Mouse (Mus musculus): ENCODE data around the gene Casq2. TPM values are rescaled to one million over a fixed set of nuclear protein-coding genes. Genes with fewer than 3 reads are reported as not detected.

Casq2 gene
- polyA plus RNA-seq, 1 experiment from 2014 or later: 0.95 TPM

GRCm38 (mm10) chr3:102135389-102136113, 49.3 kb downstream of the Casq2 start:
- Histone ChIP-seq H3K27me3 (replicated peaks; ENCODE audit: control insufficient read depth, insufficient read depth, low read length) (no peaks in the 10 kb centered on the region), H3K36me3 (ENCODE audit: control insufficient read depth, insufficient read depth, low read length) (no peaks in the 10 kb centered on the region), H3K9me3 (ENCODE audit: control insufficient read depth, low read length) (no peaks in the 10 kb centered on the region), H3K4me2 (no peak overlapping the region), H3K4me3 (ENCODE audit: low read depth, low read length) (no peak overlapping the region), H3K4me1 (replicated peaks; ENCODE audit: control insufficient read depth, insufficient read depth, low read length) (no peaks in the 10 kb centered on the region; the same call in 1 of the 2 replicates), H3K27ac (ENCODE audit: low read depth, low read length) (no peak overlapping the region), H3K9ac (ENCODE audit: low read depth, low read length) (no peak overlapping the region)
- DNase-seq (ENCODE audit: low spot score): no peak
- no peak for ATAC-seq (replicated peaks; ENCODE audit: low FRiP score)
- WGBS: 34% methylated on average over 10 of the region's 10 CpGs

DNA sequence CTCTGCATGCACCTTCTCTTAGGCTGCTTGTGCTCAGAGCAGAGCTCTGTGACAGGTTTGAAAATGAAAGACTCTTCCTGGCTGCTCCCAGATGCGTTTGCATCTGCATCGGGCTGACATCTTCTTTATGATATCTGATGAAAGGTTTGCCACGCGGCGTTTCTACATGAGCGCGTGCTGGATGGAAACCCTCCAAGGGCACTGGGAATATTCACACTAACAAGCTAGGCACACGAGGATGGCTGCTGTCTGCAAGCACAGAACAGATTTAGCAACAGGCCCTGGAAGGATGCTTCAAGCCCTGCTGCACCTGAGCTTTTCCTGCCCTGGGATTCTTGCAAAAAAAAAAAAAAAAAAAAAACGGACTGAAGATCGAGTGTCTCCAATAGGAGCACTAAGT, 50.9 kb downstream of the Casq2 start:
- 86% methylated on average over 10 of the region's 10 CpGs for WGBS
- H3K4me2 ChIP-seq: no peak overlapping the region
- H3K27ac ChIP-seq (ENCODE audit: low read depth, low read length): no peak overlapping the region
- no peaks in the 10 kb centered on the region for H3K4me1 ChIP-seq (replicated peaks; ENCODE audit: control insufficient read depth, insufficient read depth, low read length)
- H3K27me3 ChIP-seq (replicated peaks; ENCODE audit: control insufficient read depth, insufficient read depth, low read length): no peaks in the 10 kb centered on the region
- no peaks in the 10 kb centered on the region for H3K36me3 ChIP-seq (ENCODE audit: control insufficient read depth, insufficient read depth, low read length)
- ATAC-seq (replicated peaks; ENCODE audit: low FRiP score) (no peak), DNase-seq (ENCODE audit: low spot score) (no peak)
- no peak overlapping the region for H3K9ac ChIP-seq (ENCODE audit: low read depth, low read length)
- no peaks in the 10 kb centered on the region for H3K9me3 ChIP-seq (ENCODE audit: control insufficient read depth, low read length)
- no peak overlapping the region for H3K4me3 ChIP-seq (ENCODE audit: low read depth, low read length)

DNA sequence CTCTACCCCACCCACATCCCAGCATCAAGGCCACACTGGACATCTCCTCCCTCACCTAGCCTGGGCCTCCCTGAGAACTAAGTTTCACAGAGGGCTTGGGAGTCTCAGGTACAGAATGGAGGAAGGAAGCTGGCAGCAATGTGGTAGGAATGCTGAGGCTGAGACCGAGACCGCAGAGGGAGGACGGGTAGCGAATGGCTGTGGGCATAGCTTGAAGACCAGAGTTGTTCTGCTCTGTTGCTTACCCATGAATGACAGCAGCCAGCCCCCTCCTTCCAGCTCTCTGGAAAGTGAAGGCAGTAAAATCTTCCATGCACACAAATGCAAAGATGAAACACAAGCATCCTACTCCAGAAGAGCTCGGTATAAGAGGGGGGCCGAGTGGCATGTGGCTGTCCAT, 52.7 kb downstream of the Casq2 start:
- Histone ChIP-seq H3K27ac (ENCODE audit: low read depth, low read length) (no peak overlapping the region), H3K36me3 (ENCODE audit: control insufficient read depth, insufficient read depth, low read length) (no peaks in the 10 kb centered on the region), H3K9ac (ENCODE audit: low read depth, low read length) (no peak overlapping the region), H3K9me3 (ENCODE audit: control insufficient read depth, low read length) (no peaks in the 10 kb centered on the region), H3K27me3 (replicated peaks; ENCODE audit: control insufficient read depth, insufficient read depth, low read length) (no peaks in the 10 kb centered on the region), H3K4me2 (no peak overlapping the region), H3K4me1 (replicated peaks; ENCODE audit: control insufficient read depth, insufficient read depth, low read length) (peaks cover 4% of the 10 kb centered on the region), H3K4me3 (ENCODE audit: low read depth, low read length) (no peak overlapping the region)
- DNase-seq (ENCODE audit: low spot score) (no peak), ATAC-seq (replicated peaks; ENCODE audit: low FRiP score) (no peak)
- WGBS: 87% methylated on average over 6 of the region's 6 CpGs

GRCm38 (mm10) chr3:102140606-102141005, 54.4 kb downstream of the Casq2 start:
- peaks cover 18% of the 10 kb centered on the region for H3K4me1 ChIP-seq (replicated peaks; ENCODE audit: control insufficient read depth, insufficient read depth, low read length)
- no peaks in the 10 kb centered on the region for H3K27me3 ChIP-seq (replicated peaks; ENCODE audit: control insufficient read depth, insufficient read depth, low read length)
- no peak overlapping the region for H3K9ac ChIP-seq (ENCODE audit: low read depth, low read length)
- ATAC-seq (replicated peaks; ENCODE audit: low FRiP score): no peak
- no peaks in the 10 kb centered on the region for H3K36me3 ChIP-seq (ENCODE audit: control insufficient read depth, insufficient read depth, low read length)
- no peak overlapping the region for H3K4me2 ChIP-seq
- WGBS: 90% methylated on average over 6 of the region's 6 CpGs
- no peak overlapping the region for H3K4me3 ChIP-seq (ENCODE audit: low read depth, low read length)
- no peaks in the 10 kb centered on the region for H3K9me3 ChIP-seq (ENCODE audit: control insufficient read depth, low read length)
- DNase-seq (ENCODE audit: low spot score): no peak
- H3K27ac ChIP-seq (ENCODE audit: low read depth, low read length): no peak overlapping the region

DNA sequence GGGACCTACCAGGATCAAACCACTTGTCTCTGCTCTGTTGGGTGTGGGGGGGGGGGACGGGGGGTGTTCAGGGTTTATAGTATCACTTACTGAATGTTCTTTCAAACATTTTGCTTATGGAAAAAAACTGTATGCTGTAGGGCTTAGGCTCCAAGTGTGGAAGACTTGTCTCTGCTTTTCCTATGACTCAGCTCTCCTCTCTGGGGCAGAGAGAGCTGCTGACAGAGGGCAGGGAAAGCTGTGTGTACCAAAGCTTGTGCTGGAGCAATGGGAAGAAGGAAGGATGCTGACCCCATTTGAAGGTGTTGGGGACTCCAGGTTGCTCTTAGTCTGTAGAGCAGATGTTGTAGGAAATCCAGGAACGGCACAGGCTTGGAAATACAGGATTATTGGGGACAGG, 55.2 kb downstream of the Casq2 start:
- no peak for DNase-seq (ENCODE audit: low spot score)
- H3K27ac ChIP-seq (ENCODE audit: low read depth, low read length): no peak overlapping the region
- H3K9ac ChIP-seq (ENCODE audit: low read depth, low read length): no peak overlapping the region
- no peaks in the 10 kb centered on the region for H3K27me3 ChIP-seq (replicated peaks; ENCODE audit: control insufficient read depth, insufficient read depth, low read length)
- H3K9me3 ChIP-seq (ENCODE audit: control insufficient read depth, low read length): no peaks in the 10 kb centered on the region
- H3K4me2 ChIP-seq: no peak overlapping the region
- WGBS: 82% methylated on average over 2 of the region's 2 CpGs
- H3K4me3 ChIP-seq (ENCODE audit: low read depth, low read length): no peak overlapping the region
- H3K36me3 ChIP-seq (ENCODE audit: control insufficient read depth, insufficient read depth, low read length): no peaks in the 10 kb centered on the region
- peaks cover 18% of the 10 kb centered on the region for H3K4me1 ChIP-seq (replicated peaks; ENCODE audit: control insufficient read depth, insufficient read depth, low read length)
- ATAC-seq (replicated peaks; ENCODE audit: low FRiP score): no peak

DNA sequence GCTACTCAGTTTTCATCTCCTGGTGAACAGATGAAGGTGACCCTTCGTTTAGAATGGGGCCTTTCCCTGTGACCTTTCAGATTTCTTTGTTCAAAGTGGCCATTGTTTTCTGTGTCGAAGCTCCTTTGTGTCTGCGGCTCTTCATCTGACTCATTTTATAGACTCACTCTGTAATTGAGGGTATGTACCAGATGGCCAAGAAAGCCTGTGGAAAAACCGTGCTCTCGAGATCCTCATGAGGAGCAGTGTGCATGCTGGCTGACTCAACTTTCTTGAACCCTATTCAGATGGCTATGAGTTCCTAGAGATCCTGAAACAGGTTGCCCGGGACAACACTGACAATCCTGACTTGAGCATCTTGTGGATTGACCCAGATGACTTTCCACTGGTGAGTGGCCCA, 55.7 kb downstream of the Casq2 start:
- ATAC-seq (replicated peaks; ENCODE audit: low FRiP score): no peak
- H3K4me2 ChIP-seq: no peak overlapping the region
- no peak overlapping the region for H3K27ac ChIP-seq (ENCODE audit: low read depth, low read length)
- no peak overlapping the region for H3K4me3 ChIP-seq (ENCODE audit: low read depth, low read length)
- WGBS: 81% methylated on average over 6 of the region's 6 CpGs
- DNase-seq (ENCODE audit: low spot score): no peak
- no peak overlapping the region for H3K9ac ChIP-seq (ENCODE audit: low read depth, low read length)
- H3K36me3 ChIP-seq (ENCODE audit: control insufficient read depth, insufficient read depth, low read length): no peaks in the 10 kb centered on the region
- H3K9me3 ChIP-seq (ENCODE audit: control insufficient read depth, low read length): no peaks in the 10 kb centered on the region
- peaks cover 18% of the 10 kb centered on the region for H3K4me1 ChIP-seq (replicated peaks; ENCODE audit: control insufficient read depth, insufficient read depth, low read length)
- H3K27me3 ChIP-seq (replicated peaks; ENCODE audit: control insufficient read depth, insufficient read depth, low read length): no peaks in the 10 kb centered on the region

GRCm38 (mm10) chr3:102142947-102143346, 56.7 kb downstream of the Casq2 start:
- 89% methylated on average over 4 of the region's 4 CpGs for whole genome bisulfite sequencing
- H3K27ac ChIP-seq (ENCODE audit: low read depth, low read length): no peak overlapping the region

DNA sequence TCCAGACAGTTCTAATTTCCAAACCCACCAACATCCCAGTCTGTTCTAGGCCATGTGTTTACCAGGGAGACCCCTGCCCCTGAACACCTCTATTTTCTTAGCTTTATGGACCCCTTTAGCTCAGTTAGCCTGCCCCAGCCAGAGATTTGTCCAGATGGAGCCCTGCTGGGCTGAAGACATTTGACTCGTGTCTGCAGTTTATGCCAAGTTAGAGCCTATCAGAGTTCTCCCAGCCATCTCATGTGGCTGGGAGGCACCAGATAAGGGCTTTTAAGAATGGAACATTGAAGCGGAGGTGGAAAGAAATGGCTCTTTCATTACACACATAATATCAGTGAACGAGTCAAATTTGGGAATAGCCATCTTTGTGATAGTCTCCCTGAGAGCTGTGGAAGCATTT, 57.3 kb downstream of the Casq2 start:
- Histone ChIP-seq H3K9ac (ENCODE audit: low read depth, low read length) (no peak overlapping the region; the same call in 1 of the 2 replicates), H3K27me3 (replicated peaks; ENCODE audit: control insufficient read depth, insufficient read depth, low read length) (no peaks in the 10 kb centered on the region), H3K9me3 (ENCODE audit: control insufficient read depth, low read length) (no peaks in the 10 kb centered on the region), H3K4me1 (replicated peaks; ENCODE audit: control insufficient read depth, insufficient read depth, low read length) (peaks cover 21% of the 10 kb centered on the region), H3K36me3 (ENCODE audit: control insufficient read depth, insufficient read depth, low read length) (no peaks in the 10 kb centered on the region), H3K27ac (ENCODE audit: low read depth, low read length) (peak overlapping the region; percentile 47), H3K4me2 (peak overlapping the region; percentile 39), H3K4me3 (ENCODE audit: low read depth, low read length) (no peak overlapping the region)
- no peak for DNase-seq (ENCODE audit: low spot score)
- 52% methylated on average over 3 of the region's 3 CpGs for WGBS
- peak; percentile 80 for ATAC-seq (replicated peaks; ENCODE audit: low FRiP score)

More at GRCm38 (mm10) chr3:102142947-102143346, 56.7 kb downstream of the Casq2 start:
- H3K4me1 ChIP-seq (replicated peaks; ENCODE audit: control insufficient read depth, insufficient read depth, low read length): peaks cover 18% of the 10 kb centered on the region
- no peaks in the 10 kb centered on the region for H3K9me3 ChIP-seq (ENCODE audit: control insufficient read depth, low read length)
- no peak for DNase-seq (ENCODE audit: low spot score)
- no peak overlapping the region for H3K4me2 ChIP-seq
- H3K36me3 ChIP-seq (ENCODE audit: control insufficient read depth, insufficient read depth, low read length): no peaks in the 10 kb centered on the region
- no peak overlapping the region for H3K4me3 ChIP-seq (ENCODE audit: low read depth, low read length)
- no peaks in the 10 kb centered on the region for H3K27me3 ChIP-seq (replicated peaks; ENCODE audit: control insufficient read depth, insufficient read depth, low read length)
- no peak overlapping the region for H3K9ac ChIP-seq (ENCODE audit: low read depth, low read length)
- no peak for ATAC-seq (replicated peaks; ENCODE audit: low FRiP score)

- Histone ChIP-seq H3K9me3 (ENCODE audit: control insufficient read depth, low read length) (no peaks in the 10 kb centered on the region), H3K27ac (ENCODE audit: low read depth, low read length) (peak overlapping the region; percentile 47), H3K4me1 (replicated peaks; ENCODE audit: control insufficient read depth, insufficient read depth, low read length) (peaks cover 21% of the 10 kb centered on the region), H3K9ac (ENCODE audit: low read depth, low read length) (no peak overlapping the region), H3K36me3 (ENCODE audit: control insufficient read depth, insufficient read depth, low read length) (no peaks in the 10 kb centered on the region), H3K4me3 (ENCODE audit: low read depth, low read length) (no peak overlapping the region), H3K4me2 (peak overlapping the region; percentile 39), H3K27me3 (replicated peaks; ENCODE audit: control insufficient read depth, insufficient read depth, low read length) (no peaks in the 10 kb centered on the region)
- 59% methylated on average over 4 of the region's 4 CpGs for WGBS
- peak; percentile 93 for ATAC-seq (replicated peaks; ENCODE audit: low FRiP score)
- no peak for DNase-seq (ENCODE audit: low spot score)
These were observed 58.2 kb downstream of the Casq2 start for GRCm38 (mm10) chr3:102144401-102144800.
